Mouse (Mus musculus) forebrain, embryonic 12.5 days (tissue): ENCODE results near the gene Arhgap21. TPM values are rescaled to one million over a fixed set of nuclear protein-coding genes. Genes with fewer than 3 reads are reported as not detected.
"Not testable (repeated sequence)": the region's sequence is repeated elsewhere in the genome, so short reads cannot be mapped to it uniquely, and the experiment has no call there.

Experiments
- ATAC-seq: fragments of 200-750 bp; cut with Nextera tagmentation; 2 replicates; pipeline ENCODE4 v1.8.0; 2017; ENCODE audit warnings: moderate TSS enrichment; ENCODE audit not compliant: low FRiP score
- H3K27ac ChIP-seq: fragments of 300-500 bp; sonication (generic); 2 replicates; pipeline ENCODE4 v1.5.1; 2016; ENCODE audit warnings: mild to moderate bottlenecking
- H3K27me3 ChIP-seq: fragments of 300-500 bp; sonication (generic); 2 replicates; pipeline ENCODE4 v1.6.1; 2016; ENCODE audit warnings: mild to moderate bottlenecking
- H3K36me3 ChIP-seq: fragments of 300-500 bp; sonication (generic); replicated peaks from 2 replicates; pipeline ENCODE4 v1.6.1; 2016; ENCODE audit warnings: mild to moderate bottlenecking
- H3K4me1 ChIP-seq: fragments of 300-500 bp; sonication (generic); 2 replicates; pipeline ENCODE4 v1.6.1; 2016
- H3K4me2 ChIP-seq: fragments of 300-500 bp; sonication (generic); 2 replicates; pipeline ENCODE4 v1.6.1; 2016; ENCODE audit warnings: mild to moderate bottlenecking, moderate library complexity
- H3K4me3 ChIP-seq: fragments of 300-500 bp; sonication (generic); replicated peaks from 2 replicates; pipeline ENCODE4 v1.5.1; 2016; ENCODE audit warnings: mild to moderate bottlenecking
- H3K9ac ChIP-seq: fragments of 300-500 bp; sonication (generic); 2 replicates; pipeline ENCODE4 v1.6.1; 2016; ENCODE audit warnings: mild to moderate bottlenecking
- H3K9me3 ChIP-seq: fragments of 300-500 bp; sonication (generic); 2 replicates; pipeline ENCODE4 v1.6.1; 2016
- WGBS: fragments of 180-500 bp; shearing (Covaris S2); methylation state at CpG from one replicate; pipeline ENCODE4 v1.1.7; 2016; 5-methylcytosine and 5-hydroxymethylcytosine counted together
- polyA plus RNA-seq: library from polyadenylated mRNA; unstranded; fragments of >200 nt; fragmentation: Nextera tagmentation; extraction: Ambion mirVana; gene quantifications from 2 replicates; pipeline ENCODE4 v1.2.1, GENCODE M21; 2016

Arhgap21 gene
- polyA plus RNA-seq, 1 experiment from 2014 or later: 55.8 TPM

- peaks cover 5% of the 10 kb centered on the region for H3K36me3 ChIP-seq
- 0 out of 2 replicates have a peak, but pooled peaks cover 3% of the 10 kb centered on the region for H3K9me3 ChIP-seq
- no peak for ATAC-seq
- no peak overlapping the region for H3K27ac ChIP-seq
- H3K9ac ChIP-seq: no peak overlapping the region
- 92% methylated on average over 3 of the region's 3 CpGs for WGBS
- H3K4me3 ChIP-seq: no peak overlapping the region
- H3K27me3 ChIP-seq: no peaks in the 10 kb centered on the region
- no peak overlapping the region for H3K4me2 ChIP-seq
- H3K4me1 ChIP-seq: peaks cover 34% of the 10 kb centered on the region
Observed at GRCm38 (mm10) chr2:20949168-20949567, 19.5 kb downstream of the Arhgap21 start.

DNA sequence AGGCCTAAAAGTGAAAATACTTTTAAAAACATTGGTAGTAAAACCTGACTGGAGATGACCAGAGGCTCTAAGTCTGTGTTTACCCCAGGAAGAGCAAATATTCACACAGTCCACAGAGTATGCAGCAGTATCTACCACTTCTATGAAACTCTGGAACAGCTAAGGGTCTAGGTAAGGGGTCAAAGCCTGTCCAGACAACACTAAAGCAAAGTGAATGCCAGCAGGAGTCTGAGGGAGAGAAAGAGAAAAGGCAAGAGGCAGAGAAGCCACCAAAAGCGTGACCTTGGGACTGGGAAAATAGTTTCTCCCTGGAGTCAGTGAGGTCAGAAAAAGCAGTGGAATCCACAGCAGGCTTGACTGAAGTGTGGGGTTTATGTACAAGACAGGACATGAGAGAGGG lies 21.6 kb downstream of the Arhgap21 start:
- H3K9me3 ChIP-seq: 0 out of 2 replicates have a peak, but pooled peaks cover 3% of the 10 kb centered on the region
- peaks cover 53% of the 10 kb centered on the region for H3K4me1 ChIP-seq
- no peak overlapping the region for H3K4me3 ChIP-seq
- H3K36me3 ChIP-seq: peaks cover 5% of the 10 kb centered on the region
- no peak for ATAC-seq
- H3K27me3 ChIP-seq: no peaks in the 10 kb centered on the region
- H3K27ac ChIP-seq: no peak overlapping the region
- no peak overlapping the region for H3K4me2 ChIP-seq
- no peak overlapping the region for H3K9ac ChIP-seq
- WGBS: 87% methylated on average over 1 of the region's 1 CpGs

GRCm38 (mm10) chr2:20945596-20945995 lies 23.1 kb downstream of the Arhgap21 start:
- 86% methylated on average over 5 of the region's 5 CpGs for WGBS
- peak overlapping the region; percentile 8; the same call in 1 of the 2 replicates for H3K27ac ChIP-seq
- no peak for ATAC-seq
- no peak overlapping the region for H3K4me2 ChIP-seq
- no peak overlapping the region for H3K9ac ChIP-seq
- H3K36me3 ChIP-seq: peaks cover 5% of the 10 kb centered on the region
- no peaks in the 10 kb centered on the region for H3K27me3 ChIP-seq
- no peak overlapping the region for H3K4me3 ChIP-seq
- 0 out of 2 replicates have a peak, but pooled peaks cover 3% of the 10 kb centered on the region for H3K9me3 ChIP-seq
- peaks cover 55% of the 10 kb centered on the region for H3K4me1 ChIP-seq

DNA sequence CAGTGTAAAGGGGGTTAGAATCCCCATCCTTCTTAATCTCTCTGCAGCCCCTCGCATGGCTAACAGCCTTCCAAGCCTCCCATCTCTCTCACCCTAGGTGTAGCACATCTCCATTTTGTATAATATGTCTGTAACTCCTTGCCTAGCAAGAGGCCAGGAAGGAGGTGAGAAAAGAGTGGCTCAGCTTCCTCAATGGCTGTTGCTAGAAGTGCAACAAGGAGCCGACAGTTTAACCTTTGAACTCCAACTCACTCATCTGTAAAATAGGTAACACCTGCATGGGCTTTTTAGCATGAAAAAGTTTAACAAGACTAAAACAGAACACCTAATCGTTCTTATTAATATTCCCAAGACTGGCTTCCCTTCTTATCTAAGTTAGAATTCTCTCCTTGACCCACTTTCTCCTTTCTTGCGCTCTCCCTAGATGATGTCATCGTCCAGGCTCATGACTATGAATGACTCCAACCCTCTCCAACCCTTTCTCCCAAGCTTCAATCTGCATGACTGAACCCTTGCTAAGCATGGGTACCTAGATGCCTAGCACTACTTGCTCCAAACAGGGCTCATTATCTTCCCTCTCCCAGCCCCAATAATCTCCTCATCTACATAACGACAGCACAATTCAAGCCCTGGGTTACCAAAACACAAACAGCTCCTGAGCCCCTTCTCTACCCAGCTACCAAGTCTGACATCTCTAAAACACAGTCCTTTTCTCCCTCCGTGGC lies 24.8 kb downstream of the Arhgap21 start:
- peaks cover 55% of the 10 kb centered on the region for H3K4me1 ChIP-seq
- ATAC-seq: peak; percentile 90
- peak overlapping the region; percentile 85 for H3K27ac ChIP-seq
- no peaks in the 10 kb centered on the region for H3K27me3 ChIP-seq
- peak overlapping the region; percentile 22; the same call in 1 of the 2 replicates for H3K4me2 ChIP-seq
- H3K36me3 ChIP-seq: peaks cover 5% of the 10 kb centered on the region
- H3K9me3 ChIP-seq: 0 out of 2 replicates have a peak, but pooled peaks cover 3% of the 10 kb centered on the region
- H3K9ac ChIP-seq: no peak overlapping the region
- WGBS: 12% methylated on average over 7 of the region's 7 CpGs
- no peak overlapping the region for H3K4me3 ChIP-seq

- peaks cover 5% of the 10 kb centered on the region for H3K36me3 ChIP-seq
- peaks cover 61% of the 10 kb centered on the region for H3K4me1 ChIP-seq
- ATAC-seq: peak; percentile 82
- H3K4me3 ChIP-seq: no peak overlapping the region
- peak overlapping the region; percentile 85 for H3K27ac ChIP-seq
- H3K4me2 ChIP-seq: no peak overlapping the region
- 0 out of 2 replicates have a peak, but pooled peaks cover 3% of the 10 kb centered on the region for H3K9me3 ChIP-seq
- WGBS: 4% methylated on average over 5 of the region's 5 CpGs
- H3K9ac ChIP-seq: no peak overlapping the region
- no peaks in the 10 kb centered on the region for H3K27me3 ChIP-seq
Observed at GRCm38 (mm10) chr2:20943222-20943621, 25.5 kb downstream of the Arhgap21 start.

GRCm38 (mm10) chr2:20942434-20943198 lies 26.1 kb downstream of the Arhgap21 start:
- no peak overlapping the region for H3K4me3 ChIP-seq
- H3K4me1 ChIP-seq: peaks cover 67% of the 10 kb centered on the region
- 0 out of 2 replicates have a peak, but pooled peaks cover 3% of the 10 kb centered on the region for H3K9me3 ChIP-seq
- no peak for ATAC-seq
- no peaks in the 10 kb centered on the region for H3K27me3 ChIP-seq
- H3K36me3 ChIP-seq: peaks cover 5% of the 10 kb centered on the region
- H3K4me2 ChIP-seq: peak overlapping the region; percentile 25; the same call in 1 of the 2 replicates
- peak overlapping the region; percentile 85 for H3K27ac ChIP-seq
- no peak overlapping the region for H3K9ac ChIP-seq
- WGBS: 49% methylated on average over 10 of the region's 10 CpGs

DNA sequence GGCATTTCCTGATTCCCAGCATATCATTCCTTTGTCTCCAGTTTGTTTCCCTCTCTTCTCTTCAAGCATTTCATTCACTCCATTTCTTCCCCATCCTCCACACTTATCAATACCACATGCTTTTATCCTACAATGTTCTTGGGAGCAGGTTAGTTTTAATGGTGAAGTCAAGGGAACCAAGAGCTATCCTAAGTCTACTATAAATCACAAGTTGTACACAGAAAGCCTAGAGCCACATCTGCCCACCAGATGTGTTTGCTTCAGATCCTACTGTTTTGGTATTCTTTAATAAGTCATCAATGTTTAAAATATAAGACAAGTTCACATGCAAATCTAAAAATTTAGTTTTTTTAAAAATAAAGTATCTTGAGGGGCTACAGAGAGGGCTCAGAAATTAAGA lies 27.6 kb downstream of the Arhgap21 start:
- Histone ChIP-seq H3K4me1 (peaks cover 67% of the 10 kb centered on the region), H3K27ac (no peak overlapping the region), H3K36me3 (peaks cover 5% of the 10 kb centered on the region), H3K9me3 (0 out of 2 replicates have a peak, but pooled peaks cover 3% of the 10 kb centered on the region), H3K4me2 (no peak overlapping the region), H3K4me3 (no peak overlapping the region), H3K9ac (no peak overlapping the region), H3K27me3 (no peaks in the 10 kb centered on the region)
- ATAC-seq: no peak

GRCm38 (mm10) chr2:20939367-20939766 lies 29.3 kb downstream of the Arhgap21 start:
- ATAC-seq: no peak
- Histone ChIP-seq H3K9me3 (no peaks in the 10 kb centered on the region), H3K4me3 (no peak overlapping the region), H3K9ac (no peak overlapping the region), H3K36me3 (no peaks in the 10 kb centered on the region), H3K4me2 (no peak overlapping the region), H3K27me3 (no peaks in the 10 kb centered on the region), H3K4me1 (peaks cover 64% of the 10 kb centered on the region), H3K27ac (no peak overlapping the region)
- 87% methylated on average over 3 of the region's 3 CpGs for WGBS

GRCm38 (mm10) chr2:20936609-20937221 lies 32.0 kb downstream of the Arhgap21 start:
- Histone ChIP-seq H3K9me3 (no peaks in the 10 kb centered on the region), H3K4me1 (peaks cover 42% of the 10 kb centered on the region), H3K27me3 (no peaks in the 10 kb centered on the region), H3K27ac (no peak overlapping the region), H3K4me2 (no peak overlapping the region), H3K9ac (no peak overlapping the region), H3K36me3 (no peaks in the 10 kb centered on the region), H3K4me3 (no peak overlapping the region)
- 80% methylated on average over 4 of the region's 4 CpGs for WGBS
- no peak for ATAC-seq

DNA sequence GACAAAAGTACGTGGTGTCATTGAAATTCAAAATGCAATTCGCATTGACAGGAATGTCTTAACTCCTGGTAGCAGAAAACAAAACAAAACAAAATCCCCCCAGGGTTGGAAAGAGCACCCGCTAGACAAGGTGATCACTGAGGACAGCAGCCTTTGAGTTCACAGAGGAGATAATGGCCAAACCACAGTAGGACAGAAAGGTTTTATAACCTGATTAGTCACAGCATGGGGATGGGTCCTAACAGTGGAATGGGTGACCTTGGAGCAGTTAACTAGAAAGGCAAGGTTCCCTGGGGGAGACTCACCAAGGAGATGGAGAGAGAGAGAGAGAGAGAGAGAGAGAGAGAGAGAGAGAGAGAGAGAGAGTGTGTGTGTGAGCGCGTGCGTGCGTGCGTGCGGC lies 34.3 kb downstream of the Arhgap21 start:
- Histone ChIP-seq H3K9me3 (no peaks in the 10 kb centered on the region), H3K4me3 (no peak overlapping the region), H3K4me1 (peaks cover 31% of the 10 kb centered on the region), H3K27me3 (no peaks in the 10 kb centered on the region), H3K36me3 (no peaks in the 10 kb centered on the region; the same call in 1 of the 2 replicates), H3K27ac (no peak overlapping the region), H3K4me2 (no peak overlapping the region), H3K9ac (no peak overlapping the region)
- 68% methylated on average over 9 of the region's 9 CpGs for WGBS
- ATAC-seq: no peak

DNA sequence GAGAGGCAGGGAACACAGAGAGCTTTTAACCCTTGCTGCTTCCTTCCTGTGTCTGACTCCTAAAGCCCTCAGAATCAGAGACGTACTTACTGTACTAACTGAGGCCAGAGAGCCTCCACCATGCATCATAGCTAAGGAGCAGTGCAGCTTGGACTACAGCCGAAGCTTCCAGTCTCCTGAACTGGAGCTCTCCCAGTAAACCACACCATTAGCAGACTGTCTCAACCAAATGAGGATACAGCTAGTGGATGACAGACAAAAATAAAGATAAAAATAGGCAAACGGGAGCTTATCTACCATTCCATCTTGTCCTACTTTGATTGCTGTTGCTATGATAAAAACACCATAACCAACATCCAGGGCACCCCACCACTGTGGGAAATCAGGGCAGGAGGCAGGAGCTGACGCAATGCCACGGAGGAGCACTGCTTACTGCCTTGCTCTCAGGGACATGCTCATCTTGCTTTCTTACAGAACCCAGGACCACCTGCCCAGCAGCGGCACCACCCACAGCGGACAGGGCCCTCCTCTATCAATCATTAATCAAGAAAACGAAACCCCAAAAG lies 35.9 kb downstream of the Arhgap21 start:
- Histone ChIP-seq H3K4me3 (no peak overlapping the region), H3K9ac (no peak overlapping the region), H3K4me1 (peaks cover 16% of the 10 kb centered on the region), H3K9me3 (no peaks in the 10 kb centered on the region), H3K27me3 (no peaks in the 10 kb centered on the region), H3K4me2 (no peak overlapping the region), H3K36me3 (no peaks in the 10 kb centered on the region; the same call in 1 of the 2 replicates), H3K27ac (no peak overlapping the region)
- WGBS: 94% methylated on average over 8 of the region's 8 CpGs
- no peak for ATAC-seq

DNA sequence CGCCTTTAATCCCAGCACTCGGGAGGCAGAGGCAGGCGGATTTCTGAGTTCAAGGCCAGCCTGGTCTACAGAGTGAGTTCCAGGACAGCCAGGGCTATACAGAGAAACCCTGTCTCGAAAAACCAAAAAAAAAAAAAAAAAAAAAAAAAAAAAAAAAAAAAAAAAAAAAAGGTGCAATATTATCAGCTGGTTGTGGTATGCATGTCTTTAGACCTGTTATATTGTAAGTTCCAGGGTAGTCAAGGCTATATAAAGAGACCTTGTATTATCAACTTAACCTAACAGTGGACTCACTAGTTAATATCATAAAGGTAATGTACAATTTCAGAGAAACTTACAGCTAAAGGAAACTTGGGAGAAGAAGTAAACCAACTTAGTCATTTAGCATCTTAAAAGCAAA lies 36.9 kb downstream of the Arhgap21 start:
- not testable (repeated sequence) for H3K36me3 ChIP-seq, H3K9me3 ChIP-seq, H3K9ac ChIP-seq, H3K4me2 ChIP-seq, H3K4me1 ChIP-seq, H3K27ac ChIP-seq, H3K4me3 ChIP-seq, ATAC-seq, H3K27me3 ChIP-seq
- 100% methylated on average over 3 of the region's 4 CpGs for WGBS
